Mouse (Mus musculus) CH12.LX (cell line): Measurements from ENCODE around the gene S1pr4.

Source experiments
- BHLHE40 ChIP-seq: IDR thresholded peaks from 2 replicates; pipeline ENCODE4 v1.6.1; 2011; ENCODE audit warnings: mild to moderate bottlenecking, low read depth, low read length, improper control_type of control experiment
- CHD2 ChIP-seq: IDR thresholded peaks from 2 replicates; pipeline ENCODE4 v1.6.1; 2011; ENCODE audit warnings: low read length, improper control_type of control experiment
- CTCF ChIP-seq, 2 experiments: IDR thresholded peaks in 1 of 2; conservative IDR thresholded peaks in 1 of 2; 2 replicates each; pipeline ENCODE4 v1.5.1; 2011 to 2012; ENCODE audit warnings: low read depth in 2 of 2, low read length in 2 of 2, improper control_type of control experiment in 1 of 2, inconsistent platforms in 1 of 2, mild to moderate bottlenecking in 1 of 2, moderate library complexity in 1 of 2
- EP300 ChIP-seq: IDR thresholded peaks from 2 replicates; pipeline ENCODE4 v1.6.1; 2011; ENCODE audit warnings: low read length, improper control_type of control experiment
- MAFK ChIP-seq: IDR thresholded peaks from 2 replicates; pipeline ENCODE4 v1.6.1; 2011; ENCODE audit warnings: low read length, improper control_type of control experiment; ENCODE audit not compliant: insufficient replicate concordance
- MAZ ChIP-seq: IDR thresholded peaks from 2 replicates; pipeline ENCODE4 v1.6.1; 2012; ENCODE audit warnings: low read depth, mild to moderate bottlenecking, inconsistent platforms, low read length, improper control_type of control experiment, moderate library complexity
- MEF2A ChIP-seq: IDR thresholded peaks from 2 replicates; pipeline ENCODE4 v1.6.1; 2014; ENCODE audit warnings: low read depth, mild to moderate bottlenecking, inconsistent platforms, low read length, improper control_type of control experiment, borderline replicate concordance
- MYC ChIP-seq: IDR thresholded peaks from 2 replicates; pipeline ENCODE4 v1.6.1; 2011; ENCODE audit warnings: low read depth, mild to moderate bottlenecking, improper control_type of control experiment, low read length
- NELFE ChIP-seq: IDR thresholded peaks from 2 replicates; pipeline ENCODE4 v1.6.1; 2011; ENCODE audit warnings: low read depth, low read length, improper control_type of control experiment
- POLR2A ChIP-seq: IDR thresholded peaks from 2 replicates; pipeline ENCODE4 v1.6.1; 2011; ENCODE audit warnings: low read depth, mild to moderate bottlenecking, improper control_type of control experiment, low read length
- POLR2AphosphoS2 ChIP-seq: IDR thresholded peaks from 2 replicates; pipeline ENCODE4 v1.6.1; 2011; ENCODE audit warnings: low read depth, low read length, improper control_type of control experiment
- SIN3A ChIP-seq: IDR thresholded peaks from 2 replicates; pipeline ENCODE4 v1.6.1; 2012; ENCODE audit warnings: low read length, improper control_type of control experiment, inconsistent platforms
- TCF12 ChIP-seq: IDR thresholded peaks from 2 replicates; pipeline ENCODE4 v1.6.1; 2014; ENCODE audit warnings: low read depth, mild to moderate bottlenecking, inconsistent platforms, low read length, improper control_type of control experiment
- ZMIZ1 ChIP-seq: IDR thresholded peaks from 2 replicates; pipeline ENCODE4 v1.6.1; 2012; ENCODE audit warnings: low read depth, mild to moderate bottlenecking, inconsistent platforms, low read length, improper control_type of control experiment

GRCm38 (mm10) chr10:81523142-81523541, 23.2 kb upstream of the S1pr4 start:
- TF ChIP-seq ZMIZ1 (no peak), CTCF (conservative IDR thresholded peaks at IDR 0.05 in 1 of 2, IDR thresholded peaks at IDR 0.05 in 1 of 2; ENCODE audit: low read depth in 2 of 2, low read length in 2 of 2) (no peak), SIN3A (no peak), TCF12 (no peak), EP300 (no peak), NELFE (no peak), MEF2A (no peak), POLR2AphosphoS2 (no peak), BHLHE40 (no peak), CHD2 (no peak), MYC (no peak), MAFK (no peak), MAZ (no peak), POLR2A (no peak)
